In genomic region chr5:120604839-120605238, GRCm38 (mm10) we compare ENCODE assay signal across 7 mouse cellular contexts. TPM values are rescaled to one million over a fixed set of nuclear protein-coding genes. Genes with fewer than 3 reads are reported as not detected.
A peak's percentile ranks its signal among the peaks of the same experiment; 100 is the strongest.
DNase-seq lines count a peak whose midpoint lies in the region; ATAC-seq and TF ChIP-seq lines count a peak whose summit lies in the region.

No protein-coding gene starts in this region.

- H3K9ac ChIP-seq in hindbrain, embryonic 16.5 days (ENCODE audit: low read depth, low read length): peak overlapping the region; percentile 65

- peak; percentile 94 to 97 for DNase-seq in cerebellum, postnatal 25 days
- peak; percentile 88 for DNase-seq in gastrocnemius, adult 2 months
- DNase-seq in left cerebral cortex, postnatal 36 days (ENCODE audit: low spot score in 2 of 2): peak; percentile 69 to 80
- peak; percentile 78 for DNase-seq in midbrain, embryonic 10.5 days (ENCODE audit: low spot score)
- DNase-seq in skeletal muscle tissue, adult 2 months (ENCODE audit: low read depth, low spot score): peak; percentile 72

- H3K36me3 ChIP-seq in hindbrain, embryonic 16.5 days (ENCODE audit: control insufficient read depth, insufficient read depth, low read length): no peaks in the 10 kb centered on the region
- peaks cover 23% of the 10 kb centered on the region for H3K36me3 ChIP-seq in midbrain, embryonic 10.5 days

- 1% methylated on average over 6 of the region's 6 CpGs for WGBS in hindbrain, embryonic 16.5 days
- under 1% methylated on average over 6 of the region's 6 CpGs for WGBS in midbrain, embryonic 10.5 days

- H3K9me3 ChIP-seq in hindbrain, embryonic 16.5 days (ENCODE audit: control insufficient read depth, low read length): no peaks in the 10 kb centered on the region
- no peaks in the 10 kb centered on the region for H3K9me3 ChIP-seq in midbrain, embryonic 10.5 days (replicated peaks)

- 0 out of 2 replicates have a peak overlapping the region, but pooled peaks have one; percentile 48 for H3K27ac ChIP-seq in gastrocnemius, adult 2 months
- H3K27ac ChIP-seq in hindbrain, embryonic 16.5 days (ENCODE audit: low read depth, low read length): peak overlapping the region; percentile 71
- H3K27ac ChIP-seq in midbrain, embryonic 10.5 days (replicated peaks): peak overlapping the region; percentile 77

- no peaks in the 10 kb centered on the region for H3K27me3 ChIP-seq in hindbrain, embryonic 16.5 days (replicated peaks; ENCODE audit: control insufficient read depth, insufficient read depth, low read length)
- H3K27me3 ChIP-seq in midbrain, embryonic 10.5 days (ENCODE audit: low read depth, poor library complexity, severe bottlenecking): peaks cover 9% of the 10 kb centered on the region

- peak; percentile 38 for ATAC-seq in activated CD4-positive, CD25-positive, alpha-beta regulatory T cell, adult 4 months
- ATAC-seq in hindbrain, embryonic 16.5 days: no peak

- peaks cover 5% of the 10 kb centered on the region; the same call in 1 of the 2 replicates for H3K4me1 ChIP-seq in hindbrain, embryonic 16.5 days (ENCODE audit: control insufficient read depth, insufficient read depth, low read depth, low read length)
- peaks cover 25% of the 10 kb centered on the region for H3K4me1 ChIP-seq in midbrain, embryonic 10.5 days

- peak overlapping the region; percentile 71 for H3K4me2 ChIP-seq in hindbrain, embryonic 16.5 days (ENCODE audit: low read length)

- intact Hi-C loops in gastrocnemius, adult 2 months (cut with DNase I): loop anchor here (1.0 kb wide), 1 partner anchor 100 kb away; no protein-coding TSS in a partner anchor
- intact Hi-C loops in left cerebral cortex, postnatal 36 days (cut with DNase I): loop anchor here (1.0 to 10.0 kb wide), 2 partner anchors 100 to 460 kb away; no protein-coding TSS in a partner anchor

- peak; percentile 73 for TF ChIP-seq CTCF in gastrocnemius, adult 2 months (IDR thresholded peaks at IDR 0.05)

- H3K4me3 ChIP-seq in gastrocnemius, adult 2 months: peak overlapping the region; percentile 60
- H3K4me3 ChIP-seq in hindbrain, embryonic 16.5 days (ENCODE audit: low read length): peak overlapping the region; percentile 38
- peak overlapping the region; percentile 51 for H3K4me3 ChIP-seq in midbrain, embryonic 10.5 days

RNA-seq across cellular contexts. Expression of gene Rita1, which starts 7.5 kb away (rescaled TPM):
- 1 to 10 TPM; 1.1 to 2.4 TPM for polyA plus RNA-seq in activated CD4-positive, CD25-positive, alpha-beta regulatory T cell, adult 4 months (2017; shearing (Covaris generic))
- 1 to 10 TPM; 4.9 to 6.6 TPM for total RNA-seq in gastrocnemius, adult 2 months (2021)
- polyA plus RNA-seq in hindbrain, embryonic 16.5 days (2015; fragmentation: Nextera tagmentation; extraction: Ambion mirVana): 29.3 and 33.7 TPM in 2 replicates
- 10 to 100 TPM; 35.7 to 36.3 TPM for total RNA-seq in left cerebral cortex, postnatal 36 days (2021)
- polyA plus RNA-seq in midbrain, embryonic 10.5 days (2016; fragmentation: Nextera tagmentation; extraction: Ambion mirVana): 16.0 and 16.2 TPM in 2 replicates

RNA-seq across cellular contexts. Expression of gene Ddx54, which starts 7.7 kb away (rescaled TPM):
- polyA plus RNA-seq in activated CD4-positive, CD25-positive, alpha-beta regulatory T cell, adult 4 months (2017; shearing (Covaris generic)): 10 to 100 TPM; 11.7 to 18.4 TPM
- 10 to 100 TPM; 16.9 to 17.7 TPM for total RNA-seq in gastrocnemius, adult 2 months (2021)
- polyA plus RNA-seq in hindbrain, embryonic 16.5 days (2015; fragmentation: Nextera tagmentation; extraction: Ambion mirVana): 38.4 and 42.0 TPM in 2 replicates
- 10 to 100 TPM; 36.9 to 43.1 TPM for total RNA-seq in left cerebral cortex, postnatal 36 days (2021)
- 59.4 and 59.7 TPM in 2 replicates for polyA plus RNA-seq in midbrain, embryonic 10.5 days (2016; fragmentation: Nextera tagmentation; extraction: Ambion mirVana)

RNA-seq across cellular contexts. Expression of gene Iqcd, which starts 16.0 kb away (rescaled TPM):
- under 1 TPM; 0.41 to 0.70 TPM for polyA plus RNA-seq in activated CD4-positive, CD25-positive, alpha-beta regulatory T cell, adult 4 months (2017; shearing (Covaris generic))
- total RNA-seq in gastrocnemius, adult 2 months (2021): not detected
- polyA plus RNA-seq in hindbrain, embryonic 16.5 days (2015; fragmentation: Nextera tagmentation; extraction: Ambion mirVana): 2.0 and 2.4 TPM in 2 replicates
- total RNA-seq in left cerebral cortex, postnatal 36 days (2021): 1 to 10 TPM in 1 of 2 experiments, under 1 TPM in 1; 0.81 to 1.1 TPM
- polyA plus RNA-seq in midbrain, embryonic 10.5 days (2016; fragmentation: Nextera tagmentation; extraction: Ambion mirVana): 0.95 and 0.98 TPM in 2 replicates

RNA-seq across cellular contexts. Expression of gene Tpcn1, which starts 16.4 kb away (rescaled TPM):
- polyA plus RNA-seq in activated CD4-positive, CD25-positive, alpha-beta regulatory T cell, adult 4 months (2017; shearing (Covaris generic)): 10 to 100 TPM; 10.9 to 13.0 TPM
- 10 to 100 TPM; 42.7 to 44.8 TPM for total RNA-seq in gastrocnemius, adult 2 months (2021)
- polyA plus RNA-seq in hindbrain, embryonic 16.5 days (2015; fragmentation: Nextera tagmentation; extraction: Ambion mirVana): 15.1 and 17.4 TPM in 2 replicates
- total RNA-seq in left cerebral cortex, postnatal 36 days (2021): 10 to 100 TPM; 32.9 to 36.0 TPM
- 10.3 and 11.1 TPM in 2 replicates for polyA plus RNA-seq in midbrain, embryonic 10.5 days (2016; fragmentation: Nextera tagmentation; extraction: Ambion mirVana)

RNA-seq across cellular contexts. Expression of gene Cfap73, which starts 29.2 kb away (rescaled TPM):
- polyA plus RNA-seq in activated CD4-positive, CD25-positive, alpha-beta regulatory T cell, adult 4 months (2017; shearing (Covaris generic)): not detected
- total RNA-seq in gastrocnemius, adult 2 months (2021): not detected
- 0.51 and 0.92 TPM in 2 replicates for polyA plus RNA-seq in hindbrain, embryonic 16.5 days (2015; fragmentation: Nextera tagmentation; extraction: Ambion mirVana)
- not detected for total RNA-seq in left cerebral cortex, postnatal 36 days (2021)
- not detected in 2 replicates for polyA plus RNA-seq in midbrain, embryonic 10.5 days (2016; fragmentation: Nextera tagmentation; extraction: Ambion mirVana)
